Mouse (Mus musculus): ENCODE data around the gene Elavl3.

The Elavl3 gene

DNA sequence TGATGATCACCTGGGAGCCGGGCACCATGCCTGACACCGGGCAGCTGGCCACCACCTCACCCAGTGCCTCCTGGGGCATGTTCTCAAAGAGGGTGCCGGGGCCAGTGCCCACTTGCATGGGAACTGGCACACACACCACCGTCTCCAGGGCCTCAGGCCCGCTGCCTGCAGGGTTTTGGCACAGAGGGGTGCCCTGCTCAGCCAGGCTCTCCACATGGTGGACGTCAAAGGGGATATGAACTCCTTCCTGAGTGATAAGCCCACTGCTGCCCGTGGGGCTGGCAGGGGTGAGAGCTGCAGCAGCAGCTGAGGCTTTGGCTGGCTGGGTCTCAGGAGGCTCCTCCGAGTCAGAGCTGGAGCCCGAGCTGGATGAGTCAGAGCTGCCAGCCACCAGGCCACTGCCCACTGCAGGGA is 6.2 kb upstream of the Elavl3 start:
- no peak for DNase-seq (ENCODE audit: low spot score in 2 of 2)

DNA sequence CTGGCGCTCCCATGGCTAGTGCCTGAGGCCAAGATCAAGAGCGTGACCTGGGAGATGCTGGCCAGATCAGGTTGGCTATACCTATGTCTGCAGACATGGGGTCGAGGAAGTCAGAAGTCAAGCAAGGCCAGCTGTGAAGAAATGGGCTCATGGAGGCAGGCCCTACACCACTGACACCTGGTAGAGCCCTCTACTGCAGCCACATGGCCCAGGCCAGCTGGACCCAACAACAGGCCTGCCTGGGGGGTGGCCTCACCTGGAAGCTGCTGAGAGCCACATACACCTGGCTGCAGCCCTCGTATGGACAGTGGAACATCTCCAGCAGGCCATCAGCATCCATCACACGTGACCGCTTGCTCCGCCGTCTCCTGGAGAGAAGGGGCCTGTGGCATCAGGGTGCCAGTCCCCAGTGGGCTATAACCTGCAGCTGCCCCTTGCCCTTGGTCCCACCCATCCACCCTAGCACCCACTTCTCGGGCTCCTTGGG is 5.3 kb upstream of the Elavl3 start:
- DNase-seq (ENCODE audit: low spot score in 2 of 2), result no peak

DNA sequence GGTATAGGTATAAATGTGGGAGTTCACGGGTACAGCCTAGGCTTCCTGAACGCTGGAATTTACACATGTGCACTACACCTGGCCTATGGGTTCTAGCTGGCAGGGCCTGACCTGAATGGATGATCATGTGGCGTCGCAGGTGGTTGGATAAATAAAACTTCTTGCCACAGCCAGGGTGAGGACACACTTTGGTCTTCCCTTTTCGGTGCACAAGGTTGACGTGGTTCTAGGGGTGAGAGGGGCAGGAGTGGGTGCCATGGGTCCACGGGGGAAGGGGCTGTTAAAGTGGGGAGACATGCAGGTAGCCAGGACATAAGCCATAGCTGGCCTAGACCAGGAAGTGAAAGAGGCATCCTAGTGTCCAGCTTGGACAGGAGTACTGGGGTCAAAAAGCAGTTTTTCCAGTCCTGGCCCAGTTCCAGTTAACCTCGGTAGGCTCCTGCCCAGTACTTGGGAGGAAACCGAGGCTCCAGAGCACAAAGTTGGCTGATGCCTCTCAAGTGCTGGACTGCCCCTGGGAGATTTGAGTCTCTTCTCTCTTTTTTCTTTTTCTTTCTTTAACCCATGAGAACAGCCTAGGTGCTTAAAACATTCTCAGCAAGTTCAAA is 4.6 kb upstream of the Elavl3 start:
- no peak for DNase-seq (ENCODE audit: low spot score in 2 of 2)

DNA sequence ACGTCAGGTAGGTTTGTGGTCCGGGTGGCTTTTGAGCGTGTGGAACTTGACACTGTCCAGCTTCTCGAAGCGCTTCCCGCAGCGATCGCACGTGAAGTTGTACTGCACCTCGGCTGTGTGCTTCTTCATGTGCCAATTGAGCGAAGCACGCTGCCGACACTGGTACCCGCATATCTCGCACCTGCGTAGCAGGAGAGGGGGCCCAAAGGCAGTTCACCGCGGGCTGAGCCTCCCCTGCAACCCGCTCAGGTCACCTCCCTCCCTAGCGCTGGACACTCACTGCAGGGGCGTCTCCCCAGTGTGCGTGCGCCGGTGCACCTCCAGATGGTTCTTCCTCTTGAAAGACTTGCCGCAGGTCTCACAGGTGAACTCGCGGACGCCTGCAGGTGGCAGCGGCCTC is 3.9 kb upstream of the Elavl3 start:
- no peak for DNase-seq (ENCODE audit: low spot score in 2 of 2)

DNA sequence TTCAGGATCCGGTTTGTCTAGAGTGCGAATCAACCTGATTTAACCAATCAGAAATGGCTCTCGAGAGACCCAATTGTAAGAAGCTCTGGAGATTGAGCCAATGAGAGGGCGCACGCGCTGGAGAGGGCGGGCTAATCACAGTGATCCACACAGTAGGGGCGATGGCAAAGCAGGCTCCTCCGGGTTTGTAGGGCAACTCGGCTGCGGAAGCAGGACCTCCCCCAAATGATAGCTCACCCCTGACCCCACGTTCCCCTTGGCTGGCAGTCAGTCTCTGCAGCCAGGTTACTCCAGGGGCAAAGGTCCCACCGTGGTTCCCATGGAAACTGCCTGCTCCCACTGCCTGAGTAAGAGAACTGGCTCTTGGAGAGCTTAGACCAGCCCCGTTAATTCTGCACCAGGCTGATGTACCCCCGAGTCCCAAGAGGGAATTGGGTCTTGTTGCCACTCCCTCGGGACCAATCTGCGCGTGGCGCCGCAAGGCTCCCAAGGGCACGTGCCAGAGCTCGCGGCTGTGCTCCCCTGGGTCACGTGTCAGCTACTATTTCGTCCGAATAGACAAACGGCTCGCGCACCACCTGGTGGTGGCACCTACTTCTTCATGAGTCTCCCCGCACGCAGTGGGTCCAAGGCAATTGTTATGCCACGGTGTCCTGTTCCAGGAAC is 2.7 kb upstream of the Elavl3 start:
- peak; percentile 76 to 80 for DNase-seq (ENCODE audit: low spot score in 2 of 2)

DNA sequence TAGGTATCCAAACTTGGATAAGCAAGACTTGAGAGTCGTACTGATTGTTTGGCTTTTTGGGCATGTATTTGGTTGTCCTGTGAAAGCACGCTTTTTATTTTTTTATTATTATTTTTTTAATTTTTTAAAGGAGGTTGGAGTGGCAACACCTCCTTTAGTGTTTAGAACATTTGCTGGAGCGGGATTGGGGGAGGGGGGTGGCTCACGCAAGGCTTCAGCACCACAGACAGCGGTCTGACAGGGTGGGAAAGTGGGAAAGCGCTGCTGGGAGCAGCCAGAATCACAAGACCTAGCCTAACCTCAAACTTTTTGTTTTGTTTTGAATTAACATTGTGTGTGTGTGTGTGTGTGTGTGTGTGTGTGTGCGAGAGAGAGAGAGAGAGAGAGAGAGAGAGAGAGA is 1.8 kb upstream of the Elavl3 start:
- no peak for DNase-seq (ENCODE audit: low spot score in 2 of 2)

DNA sequence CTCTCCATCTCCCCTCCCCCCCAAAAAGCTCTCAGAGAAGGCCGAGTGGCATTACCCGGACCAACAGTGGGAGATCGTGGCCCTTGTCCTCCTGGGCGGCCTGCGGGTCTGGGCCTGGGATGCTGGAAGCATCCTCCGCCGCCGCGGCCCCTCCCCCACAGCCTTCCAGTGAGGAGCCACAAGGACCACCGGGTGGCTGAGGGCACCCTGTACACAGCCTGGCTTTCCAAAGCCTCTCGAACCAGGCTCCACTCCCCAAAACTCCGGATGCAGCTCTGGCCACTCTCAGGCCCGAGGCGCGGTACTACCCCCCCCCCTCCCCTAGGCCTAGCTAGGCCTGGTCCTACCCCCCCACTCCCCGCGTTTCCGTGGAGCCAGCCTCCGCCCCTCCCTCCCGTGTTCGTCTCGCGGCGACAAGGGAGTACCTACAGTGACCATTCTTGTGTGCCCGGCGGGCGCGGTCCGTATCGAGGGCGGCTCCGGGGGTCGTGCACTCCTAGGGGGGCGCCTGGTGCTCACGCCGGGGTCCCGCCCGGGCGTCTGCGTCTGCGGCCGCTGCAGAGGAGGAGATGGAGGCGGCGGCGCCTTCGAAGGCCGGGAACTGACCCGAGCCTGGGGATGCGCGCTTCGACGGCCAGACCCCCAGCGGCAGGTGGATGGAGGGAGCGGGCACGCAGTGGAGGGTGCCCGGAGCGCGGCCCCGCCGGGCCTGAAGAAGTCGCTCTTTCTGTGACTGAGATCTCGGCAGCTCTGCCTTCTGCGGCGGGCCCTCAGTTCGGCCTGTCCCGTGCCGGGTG is 464 bp downstream of the Elavl3 start:
- DNase-seq (ENCODE audit: low spot score in 2 of 2), result no peak

DNA sequence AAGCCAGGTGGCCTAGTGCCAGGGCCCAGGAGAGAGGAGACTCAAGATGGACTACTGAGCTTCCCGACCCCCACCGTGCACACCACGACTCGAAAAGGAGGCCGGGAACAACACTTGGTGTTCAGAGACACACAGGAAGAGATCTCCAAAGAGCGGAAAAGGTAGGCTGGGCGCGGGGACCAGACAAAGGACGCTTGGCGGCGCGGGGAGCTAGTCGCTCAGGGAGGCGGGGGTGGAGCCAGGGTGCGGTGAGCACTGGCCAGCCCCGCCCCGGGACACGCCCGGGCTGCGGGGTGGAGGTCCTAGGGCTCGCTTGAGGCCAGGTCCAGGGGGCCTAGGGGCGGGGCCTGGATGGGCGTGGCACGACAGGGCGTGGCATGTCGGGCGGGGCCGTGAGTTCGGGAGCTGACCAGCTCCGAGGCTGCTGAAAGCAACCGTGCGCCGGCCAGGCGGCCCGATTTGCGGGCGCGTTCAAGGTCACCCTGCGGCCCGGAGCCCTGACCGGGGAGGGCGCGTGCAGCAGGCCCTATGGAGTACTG is 1.4 kb downstream of the Elavl3 start:
- peak in 1 of 2 experiments; percentile 37 for DNase-seq (ENCODE audit: low spot score in 2 of 2)

DNA sequence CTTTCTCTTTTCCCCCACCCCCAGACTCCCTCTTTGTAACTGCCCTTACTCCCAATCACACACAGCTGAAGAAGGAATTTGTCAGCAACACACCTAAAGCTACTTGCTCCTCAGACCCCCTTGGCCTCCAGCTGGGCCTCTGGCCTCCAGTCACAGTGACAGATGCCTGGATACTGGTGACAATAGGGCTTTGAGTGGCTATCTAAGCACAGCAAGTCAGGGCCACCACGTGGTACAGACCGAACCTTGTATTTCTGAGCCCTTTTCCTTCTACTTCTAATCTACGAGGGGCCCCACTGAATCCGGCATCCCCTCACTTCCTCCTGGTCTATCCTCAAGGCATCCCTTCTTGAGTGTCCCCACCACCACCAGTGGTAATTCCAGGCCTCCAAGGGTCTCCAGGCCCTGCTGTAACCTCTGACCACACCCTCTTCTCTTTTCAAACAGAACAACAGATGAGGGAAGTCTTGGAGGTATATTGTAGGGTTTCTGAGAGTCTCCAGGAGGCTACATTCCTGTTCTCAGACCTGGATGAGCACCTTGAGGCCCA is 2.0 kb downstream of the Elavl3 start:
- DNase-seq (ENCODE audit: low spot score in 2 of 2), result no peak

DNA sequence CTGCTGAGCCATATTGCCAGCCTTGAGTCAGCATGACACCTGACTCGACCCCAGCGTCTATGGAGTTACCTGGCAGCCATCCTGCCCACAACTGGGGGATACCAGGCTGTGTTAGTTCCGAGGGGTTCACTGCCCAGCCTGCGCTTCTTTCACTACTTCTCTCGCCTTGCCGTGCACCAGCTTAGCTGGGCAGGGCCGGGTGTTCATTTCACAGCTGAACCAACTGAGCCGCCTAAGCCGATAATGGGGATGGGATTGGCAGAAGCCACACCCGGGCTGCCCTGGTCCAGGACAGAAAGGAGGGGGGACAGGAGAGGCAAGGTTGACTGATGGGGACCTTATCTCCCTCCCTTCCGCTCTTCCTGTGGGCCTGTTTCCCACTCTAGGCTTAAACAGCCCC is 2.5 kb downstream of the Elavl3 start:
- no peak for DNase-seq (ENCODE audit: low spot score in 2 of 2)

DNA sequence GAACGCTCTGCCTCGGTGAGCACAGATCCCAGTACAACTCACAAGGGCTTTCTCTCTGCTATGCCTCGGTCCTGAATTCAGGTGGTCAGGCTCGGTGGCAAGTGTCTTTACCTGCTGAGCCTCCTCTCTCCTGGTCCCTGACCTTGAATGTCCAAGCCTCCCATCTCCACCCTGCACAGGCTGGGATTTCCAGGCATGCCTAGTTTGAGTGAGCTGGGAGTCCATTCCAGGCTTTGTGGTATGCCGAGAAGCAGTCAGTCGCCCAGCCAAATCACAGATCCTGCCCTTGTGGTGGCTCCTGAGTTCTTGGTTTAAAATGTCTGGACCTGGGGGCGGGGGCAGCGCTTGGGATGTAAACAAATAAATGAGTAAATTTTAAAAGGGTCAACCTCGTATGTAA is 4.5 kb downstream of the Elavl3 start:
- no peak for DNase-seq (ENCODE audit: low spot score in 2 of 2)

DNA sequence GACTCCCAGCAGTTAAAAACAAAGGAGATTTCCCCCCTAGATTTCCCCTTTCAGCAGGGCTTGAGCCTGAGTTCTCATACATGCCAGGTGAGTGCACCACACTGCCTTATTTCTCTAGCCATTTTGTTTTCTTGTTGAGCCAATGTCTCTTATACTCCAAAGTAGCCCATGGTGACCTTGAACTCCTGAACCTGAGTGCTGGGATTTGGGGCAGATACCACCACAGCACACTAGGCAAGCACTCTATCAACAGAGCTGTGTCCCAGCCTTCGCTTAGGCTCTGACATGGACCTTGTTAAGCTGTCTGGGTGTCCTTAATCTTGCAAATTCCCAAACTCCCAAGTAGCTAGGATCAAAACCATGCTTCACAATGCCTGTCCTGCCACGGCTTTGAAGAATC is 10.0 kb downstream of the Elavl3 start:
- no peak for DNase-seq (ENCODE audit: low spot score in 2 of 2)

DNA sequence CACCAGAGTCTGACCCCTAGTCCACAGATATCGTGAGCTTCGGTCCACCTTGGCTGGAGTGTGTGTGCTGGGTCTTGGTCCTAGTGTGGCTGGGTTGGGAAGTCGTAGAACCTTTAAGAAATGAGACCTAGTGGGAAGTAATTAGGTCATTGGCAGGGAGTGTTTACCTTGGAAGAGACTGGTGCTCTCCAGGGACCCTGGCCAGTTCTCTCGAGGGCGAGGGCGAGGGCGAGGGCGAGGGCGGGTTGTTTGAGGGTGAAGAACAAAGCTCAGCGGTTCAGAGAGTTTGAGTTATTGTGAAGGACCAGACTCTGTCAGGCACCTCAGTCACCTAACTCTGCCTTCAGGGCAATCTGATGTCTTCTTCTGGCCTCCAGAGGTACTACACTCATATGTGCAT is 14.0 kb downstream of the Elavl3 start:
- no peak for DNase-seq (ENCODE audit: low spot score in 2 of 2)

DNA sequence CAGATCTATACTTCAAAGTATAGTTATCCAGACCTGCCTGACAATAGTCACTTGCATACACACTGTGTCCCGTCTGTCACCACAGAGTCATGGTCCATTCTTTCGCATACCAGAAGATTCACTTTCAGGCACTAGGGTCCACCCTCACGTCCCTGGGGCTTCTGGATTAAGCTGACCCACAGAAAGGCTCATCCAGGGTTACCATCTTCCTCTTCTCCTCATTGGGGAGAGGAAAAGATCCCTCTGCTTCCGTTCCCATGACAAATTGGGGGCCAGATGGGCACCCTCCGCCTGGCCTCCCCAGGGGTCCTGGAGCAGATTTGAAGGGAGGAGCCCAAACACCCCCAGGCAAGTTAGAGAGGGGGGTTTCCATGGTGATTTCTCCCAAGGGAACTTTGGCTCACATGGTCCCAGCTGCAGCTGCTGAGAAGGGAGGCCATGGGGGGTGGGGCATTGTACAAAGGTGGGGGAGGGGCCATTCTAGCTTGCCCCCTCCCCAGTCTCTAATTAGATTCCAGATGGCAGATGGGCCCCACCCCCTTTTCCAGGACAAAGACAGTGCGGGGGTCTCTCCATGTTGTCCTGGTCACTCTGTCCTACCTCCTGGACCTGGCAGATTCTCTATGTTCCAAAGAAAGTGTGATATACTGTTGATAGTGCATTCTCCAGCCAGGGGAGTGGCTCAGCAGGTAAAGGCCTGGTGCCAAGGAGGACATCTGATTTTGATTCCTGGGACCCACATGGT is 16.4 kb downstream of the Elavl3 start:
- no peak for DNase-seq (ENCODE audit: low spot score in 2 of 2)

DNA sequence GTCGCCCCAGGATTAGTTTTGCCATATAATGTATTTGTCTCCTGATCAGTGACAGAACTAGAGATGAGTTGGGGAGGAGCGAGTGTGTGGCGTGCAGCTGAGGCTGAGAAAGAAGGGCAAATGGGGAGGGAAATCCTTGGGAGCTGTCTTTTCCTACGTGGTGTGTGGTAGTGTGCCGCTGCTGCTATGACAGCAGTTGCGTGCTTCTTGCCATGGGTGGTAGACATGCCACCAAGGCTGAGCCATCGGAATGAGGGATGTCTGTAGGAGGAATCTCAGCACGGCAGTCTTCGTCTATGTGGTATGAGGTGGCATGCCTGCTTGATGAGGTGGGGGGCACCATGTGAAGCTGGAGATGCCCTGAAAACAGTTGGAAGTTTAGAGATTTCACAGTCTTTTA is 21.4 kb downstream of the Elavl3 start:
- no peak for DNase-seq (ENCODE audit: low spot score in 2 of 2)

DNA sequence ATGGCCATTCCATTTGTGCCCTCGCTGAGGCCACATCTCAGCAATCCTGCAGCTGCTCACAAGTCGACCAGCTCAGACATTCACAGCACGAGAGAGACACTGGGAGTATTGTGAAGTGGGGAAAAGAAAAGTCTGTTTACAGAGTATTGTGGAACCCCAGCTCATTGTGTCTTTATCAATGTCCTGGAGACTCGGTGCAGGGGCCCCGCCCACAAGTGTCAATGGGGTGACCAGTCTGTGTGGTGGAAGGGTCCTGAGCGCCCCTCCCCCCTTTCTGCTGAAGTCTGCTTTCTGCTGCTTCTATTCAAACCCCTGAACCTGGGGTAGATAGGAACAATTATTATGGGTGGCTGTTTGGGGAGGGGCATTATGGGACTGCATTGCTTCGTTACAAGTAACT is 23.4 kb downstream of the Elavl3 start:
- no peak for DNase-seq (ENCODE audit: low spot score in 2 of 2)

DNA sequence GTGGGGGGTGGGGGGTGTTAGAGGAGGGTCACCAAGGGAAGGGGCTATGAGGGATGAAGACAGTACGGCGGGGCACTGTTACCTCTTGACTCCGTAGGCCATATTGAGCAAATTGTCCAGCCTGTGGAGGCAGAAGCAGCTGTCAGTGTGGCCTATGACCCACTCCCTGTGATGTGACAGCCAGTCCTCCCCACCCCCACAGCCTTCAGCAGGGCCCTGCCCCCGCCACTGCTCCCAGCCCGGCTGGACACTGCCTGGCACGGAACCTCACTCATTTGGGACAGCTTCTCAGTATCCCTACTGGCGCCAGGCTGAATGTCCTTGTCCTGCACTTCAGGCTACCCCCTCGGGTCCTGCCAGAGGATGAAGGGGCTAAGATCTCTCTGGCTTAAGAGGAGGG is 27.2 kb downstream of the Elavl3 start:
- DNase-seq (ENCODE audit: low spot score in 2 of 2), result no peak

DNA sequence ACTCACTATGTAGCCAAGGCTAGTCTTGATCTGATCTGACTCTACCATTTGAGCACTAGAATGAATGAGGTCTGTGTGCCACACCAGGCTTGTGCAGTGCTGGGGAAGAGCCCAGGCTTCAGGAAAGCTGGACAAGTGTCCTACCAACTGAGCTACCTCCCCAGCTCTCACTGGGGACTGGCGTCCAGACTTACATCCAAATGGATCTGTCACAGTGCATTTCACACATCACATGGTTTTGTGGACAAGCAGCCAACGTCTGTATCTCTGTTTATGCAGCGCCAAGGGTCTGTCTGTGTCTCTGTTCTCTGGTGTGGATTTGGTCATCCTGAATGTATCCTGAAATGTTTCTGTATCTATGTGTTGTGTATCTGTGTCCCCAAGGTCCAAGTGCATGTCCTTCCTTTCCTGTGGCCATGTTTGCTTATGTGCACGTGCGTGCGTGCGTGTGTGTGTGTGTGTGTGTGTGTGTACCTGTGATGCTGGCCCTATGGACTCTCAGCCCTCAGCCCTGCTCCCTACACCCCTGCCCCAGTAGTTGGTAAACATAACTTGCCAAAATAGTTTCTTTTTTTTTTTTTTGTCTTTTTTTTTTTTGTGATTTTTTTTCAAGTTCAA is 34.5 kb downstream of the Elavl3 start:
- DNase-seq (ENCODE audit: low spot score in 2 of 2), result no peak

DNA sequence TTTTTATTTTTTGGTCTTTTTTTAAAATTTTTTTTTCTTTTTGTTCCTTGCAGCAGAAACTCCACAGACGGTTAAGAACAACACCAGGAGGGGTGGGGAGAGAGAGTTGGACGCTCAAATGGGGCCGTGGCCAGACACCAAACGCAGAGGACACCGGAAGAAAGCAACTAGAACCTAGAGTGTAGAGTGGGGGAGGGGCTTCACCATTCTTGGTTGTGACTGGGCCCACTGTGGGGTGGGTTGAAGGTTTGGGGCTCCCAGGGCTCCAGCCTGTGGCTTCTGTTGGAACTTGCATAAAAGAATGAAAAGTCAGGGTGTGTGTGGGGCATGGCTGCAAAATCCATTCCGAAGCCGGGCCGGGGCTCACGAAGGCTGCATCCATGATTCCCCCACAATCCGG is 35.6 kb downstream of the Elavl3 start:
- DNase-seq (ENCODE audit: low spot score in 2 of 2), result no peak

DNA sequence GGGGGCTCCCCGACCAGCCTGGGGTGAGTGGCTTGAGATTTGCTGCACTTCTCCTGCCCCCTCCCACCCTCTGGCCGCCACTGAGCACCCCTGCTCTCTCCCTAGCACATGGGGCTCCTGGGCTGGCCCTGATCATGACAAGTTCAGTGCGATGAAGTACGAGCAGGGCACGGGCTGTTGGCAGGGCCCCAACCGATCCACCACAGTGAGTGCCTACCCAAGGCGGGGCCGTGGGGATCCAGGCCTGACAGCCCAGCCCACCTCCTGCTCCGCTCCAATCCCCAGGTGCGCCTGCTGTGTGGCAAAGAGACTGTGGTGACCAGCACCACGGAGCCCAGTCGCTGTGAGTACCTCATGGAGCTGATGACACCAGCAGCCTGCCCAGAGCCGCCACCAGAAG is 39.1 kb downstream of the Elavl3 start:
- no peak for DNase-seq (ENCODE audit: low spot score in 2 of 2)

DNA sequence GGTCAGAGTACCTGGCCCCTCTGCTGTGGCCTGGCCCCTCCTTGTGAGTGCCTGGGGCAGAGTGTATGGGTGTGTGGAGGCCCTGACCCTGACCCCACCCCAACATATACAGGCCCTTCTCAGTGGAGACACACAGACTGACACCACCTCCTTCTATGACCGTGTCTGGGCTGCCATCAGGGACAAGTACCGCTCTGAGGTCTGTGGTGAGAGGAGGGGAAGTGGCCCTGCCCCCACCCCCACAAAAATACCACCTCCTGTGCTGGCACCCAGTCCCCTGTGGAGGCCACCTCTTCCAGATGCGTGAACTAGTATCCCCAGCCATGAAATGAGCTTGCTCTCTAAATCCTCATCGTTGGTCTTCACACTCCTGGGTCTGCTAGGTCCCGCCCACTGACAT is 40.8 kb downstream of the Elavl3 start:
- no peak for DNase-seq (ENCODE audit: low spot score in 2 of 2)

Measured in spleen, postnatal 36 days (tissue).